Mouse (Mus musculus) intestine, embryonic 15.5 days (tissue): ENCODE results near the gene Ublcp1. TPM values are rescaled to one million over a fixed set of nuclear protein-coding genes. Genes with fewer than 3 reads are reported as not detected.

Experiments used
- ATAC-seq: fragments of 200-750 bp; cut with Nextera tagmentation; 2 replicates; pipeline ENCODE4 v1.8.0; 2017; ENCODE audit warnings: moderate TSS enrichment, moderate library complexity
- H3K27ac ChIP-seq: fragments of 300-500 bp; sonication (generic); 2 replicates; pipeline ENCODE4 v1.5.1; 2015; ENCODE audit warnings: mild to moderate bottlenecking, inconsistent platforms
- H3K27me3 ChIP-seq: fragments of 300-500 bp; sonication (generic); replicated peaks from 2 replicates; pipeline ENCODE4 v1.6.1; 2015; ENCODE audit warnings: inconsistent platforms
- H3K36me3 ChIP-seq: fragments of 300-500 bp; sonication (generic); 2 replicates; pipeline ENCODE4 v1.6.1; 2015; ENCODE audit warnings: inconsistent platforms
- H3K4me1 ChIP-seq: fragments of 300-500 bp; sonication (generic); replicated peaks from 2 replicates; pipeline ENCODE4 v1.6.1; 2015; ENCODE audit warnings: inconsistent platforms
- H3K4me2 ChIP-seq: fragments of 300-500 bp; sonication (generic); replicated peaks from 2 replicates; pipeline ENCODE4 v1.6.1; 2015; ENCODE audit warnings: mild to moderate bottlenecking, inconsistent platforms
- H3K4me3 ChIP-seq: fragments of 300-500 bp; sonication (generic); replicated peaks from 2 replicates; pipeline ENCODE4 v1.5.1; 2015; ENCODE audit warnings: inconsistent platforms
- H3K9ac ChIP-seq: fragments of 300-500 bp; sonication (generic); 2 replicates; pipeline ENCODE4 v1.6.1; 2015; ENCODE audit warnings: inconsistent platforms
- H3K9me3 ChIP-seq: fragments of 300-500 bp; sonication (generic); 2 replicates; pipeline ENCODE4 v1.6.1; 2016; ENCODE audit warnings: inconsistent platforms
- WGBS: fragments of 180-500 bp; shearing (Covaris S2); methylation state at CpG from one replicate; pipeline ENCODE4 v1.1.7; 2015; 5-methylcytosine and 5-hydroxymethylcytosine counted together
- polyA plus RNA-seq: library from polyadenylated mRNA; unstranded; fragments of >200 nt; fragmentation: Nextera tagmentation; extraction: Ambion mirVana; gene quantifications from 2 replicates; pipeline ENCODE4 v1.2.1, GENCODE M21; 2015

The Ublcp1 gene
- polyA plus RNA-seq, 1 experiment from 2014 or later: 55.1 TPM

- no peak for ATAC-seq
- Histone ChIP-seq H3K9me3 (no peaks in the 10 kb centered on the region), H3K36me3 (no peaks in the 10 kb centered on the region), H3K4me1 (no peaks in the 10 kb centered on the region), H3K9ac (no peak overlapping the region), H3K27me3 (no peaks in the 10 kb centered on the region), H3K27ac (no peak overlapping the region), H3K4me2 (no peak overlapping the region), H3K4me3 (no peak overlapping the region)
- 71% methylated on average over 5 of the region's 5 CpGs for WGBS
Observed at GRCm38 (mm10) chr11:44406457-44406856, 63.8 kb downstream of the Ublcp1 start.

- WGBS: 24% methylated on average over 1 of the region's 1 CpGs
- no peaks in the 10 kb centered on the region for H3K27me3 ChIP-seq
- H3K9me3 ChIP-seq: no peaks in the 10 kb centered on the region
- no peaks in the 10 kb centered on the region for H3K4me1 ChIP-seq
- H3K27ac ChIP-seq: no peak overlapping the region
- H3K36me3 ChIP-seq: no peaks in the 10 kb centered on the region
- no peak overlapping the region for H3K4me3 ChIP-seq
- H3K4me2 ChIP-seq: no peak overlapping the region
- H3K9ac ChIP-seq: no peak overlapping the region
- no peak for ATAC-seq
Observed at GRCm38 (mm10) chr11:44405961-44406360, 64.3 kb downstream of the Ublcp1 start.

GRCm38 (mm10) chr11:44405113-44405512 is 65.2 kb downstream of the Ublcp1 start:
- 88% methylated on average over 4 of the region's 4 CpGs for WGBS

More at GRCm38 (mm10) chr11:44405113-44405512, 65.2 kb downstream of the Ublcp1 start:
- Histone ChIP-seq H3K4me3 (no peak overlapping the region), H3K27me3 (no peaks in the 10 kb centered on the region), H3K27ac (no peak overlapping the region), H3K36me3 (no peaks in the 10 kb centered on the region), H3K9me3 (no peaks in the 10 kb centered on the region), H3K9ac (no peak overlapping the region), H3K4me2 (no peak overlapping the region), H3K4me1 (no peaks in the 10 kb centered on the region)
- ATAC-seq: no peak

Other genes starting within 250 kb of the Ublcp1 start
- gene Il12b, start 70.4 kb downstream of the Ublcp1 start, polyA plus RNA-seq: not detected in 2 replicates
- gene Rnf145, start 48.5 kb upstream of the Ublcp1 start, polyA plus RNA-seq: 52.1 and 54.8 TPM in 2 replicates
- 9.5 and 12.1 TPM in 2 replicates for gene Ebf1, start 146.8 kb upstream of the Ublcp1 start, polyA plus RNA-seq